Mouse (Mus musculus): ENCODE data around the gene Nr1h2.

Gene Nr1h2

GRCm38 (mm10) chr7:44527483-44528398, 26.0 kb downstream of the Nr1h2 start:
- DNase-seq (ENCODE audit: low spot score) = peak; percentile 44

- DNase-seq (ENCODE audit: low spot score) = no peak
Measured at GRCm38 (mm10) chr7:44526414-44527154, 27.2 kb downstream of the Nr1h2 start.

GRCm38 (mm10) chr7:44525126-44525832, 28.5 kb downstream of the Nr1h2 start:
- peak; percentile 71 for DNase-seq (ENCODE audit: low spot score)

GRCm38 (mm10) chr7:44524502-44524901, 29.2 kb downstream of the Nr1h2 start, which contains the start of gene Mybpc2:
Gene Mybpc2 (minus strand): TSS chr7:44524656.
- no peak for DNase-seq (ENCODE audit: low spot score)

- DNase-seq (ENCODE audit: low spot score) = no peak
Measured at GRCm38 (mm10) chr7:44523056-44523455, 30.7 kb downstream of the Nr1h2 start.

- peak; percentile 35 for DNase-seq (ENCODE audit: low spot score)
Measured at GRCm38 (mm10) chr7:44521710-44522109, 32.0 kb downstream of the Nr1h2 start.

GRCm38 (mm10) chr7:44520990-44521389, 32.8 kb downstream of the Nr1h2 start:
- DNase-seq (ENCODE audit: low spot score) = no peak

GRCm38 (mm10) chr7:44519240-44519913, 34.4 kb downstream of the Nr1h2 start:
- DNase-seq (ENCODE audit: low spot score) = no peak

- no peak for DNase-seq (ENCODE audit: low spot score)
Measured at GRCm38 (mm10) chr7:44507491-44507890, 46.3 kb downstream of the Nr1h2 start.

GRCm38 (mm10) chr7:44501563-44502115, 52.1 kb downstream of the Nr1h2 start:
- no peak for DNase-seq (ENCODE audit: low spot score)

GRCm38 (mm10) chr7:44500046-44500445, 53.7 kb downstream of the Nr1h2 start:
- no peak for DNase-seq (ENCODE audit: low spot score)

Measured in ovary, postnatal 10 days (tissue).